Mouse (Mus musculus) embryonic fibroblast, embryonic 13.5 days (primary cell): ENCODE measurements at regions not wholly inside any gene's neighbourhood (a gene's known extent, or its start where the extent isn't known, plus 50 kb on each side); places are given as distances from the start of the nearest gene placed in this dataset.

ENCODE experiments used
- CTCF ChIP-seq: IDR thresholded peaks from 2 replicates; pipeline ENCODE4 v1.5.1; 2011; ENCODE audit warnings: mild to moderate bottlenecking, control low read depth, low read length, moderate library complexity, borderline replicate concordance; ENCODE audit not compliant: insufficient read depth
- POLR2A ChIP-seq: IDR thresholded peaks from 2 replicates; pipeline ENCODE4 v1.6.1; 2011; ENCODE audit warnings: low read depth, mild to moderate bottlenecking, control low read depth, low read length, moderate library complexity

DNA sequence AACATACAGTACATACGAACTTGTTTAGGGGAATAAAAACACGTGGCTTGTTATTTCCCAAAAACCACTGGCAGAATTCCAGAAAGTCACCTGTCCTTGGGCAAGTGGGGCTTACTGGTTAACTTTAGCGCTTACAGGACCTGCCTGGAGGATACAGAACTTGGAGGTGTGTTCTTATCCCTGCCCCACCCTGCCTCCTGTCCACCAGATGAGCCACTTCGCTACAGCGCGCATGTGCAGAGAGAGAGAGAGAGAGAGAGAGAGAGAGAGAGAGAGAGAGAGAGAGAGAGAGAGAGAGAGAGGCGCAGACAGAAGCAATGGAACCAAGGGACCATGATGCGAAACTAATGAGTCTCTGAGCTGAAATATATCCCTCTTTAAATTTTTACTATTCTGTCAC lies 214.7 kb upstream of the Pkdcc start:
- no peak for TF ChIP-seq CTCF
- TF ChIP-seq POLR2A: no peak
